Comparison of ENCODE assay signal across 28 mouse cellular contexts in the genomic region with DNA sequence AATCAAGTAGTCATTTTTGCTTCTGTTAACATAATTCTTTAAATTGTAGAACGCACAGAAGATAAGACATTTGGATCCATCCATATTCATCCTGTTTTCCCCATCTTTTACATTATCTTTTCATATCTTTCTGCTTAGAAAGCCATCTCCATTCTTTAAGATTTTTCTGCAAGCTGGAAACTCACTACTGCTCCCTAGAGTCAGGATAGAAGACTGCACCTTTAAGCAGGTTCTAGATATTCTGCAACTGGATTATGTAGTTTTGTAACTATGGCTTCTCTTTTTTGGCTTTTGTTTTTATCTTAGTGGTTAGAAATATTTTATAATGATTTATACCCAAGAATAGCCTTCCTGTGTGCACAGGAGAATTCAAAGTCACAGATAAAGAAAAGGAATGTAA.
DNase-seq lines count a peak whose midpoint lies in the region; ATAC-seq and TF ChIP-seq lines count a peak whose summit lies in the region.
"Had no signal": no experiment of that assay in that cellular context is flagged by ENCODE, and none has a peak within 500 bp of the region (broad histone marks: within the 10 kb centered on the region; RNA-seq: fewer than 3 reads in every experiment).

No protein-coding gene starts in this region.

- no peaks in the 10 kb centered on the region for H3K9me3 ChIP-seq in kidney, postnatal 0 days (replicated peaks; ENCODE audit: low read length)
- no peaks in the 10 kb centered on the region for H3K9me3 ChIP-seq in kidney, embryonic 16.5 days (ENCODE audit: low read length)
- H3K9me3 ChIP-seq: embryonic facial prominence, embryonic 13.5 days; forebrain, embryonic 12.5 days; heart, embryonic 15.5 days; hindbrain, embryonic 15.5 days; intestine, embryonic 15.5 days; limb, embryonic 12.5 days; midbrain, embryonic 15.5 days; neural tube, embryonic 15.5 days had no signal

- no peak overlapping the region for H3K4me2 ChIP-seq in kidney, postnatal 0 days (ENCODE audit: low read length)
- no peak overlapping the region for H3K4me2 ChIP-seq in kidney, embryonic 16.5 days (replicated peaks; ENCODE audit: low read depth, low read length)
- H3K4me2 ChIP-seq: embryonic facial prominence, embryonic 13.5 days; forebrain, embryonic 12.5 days; heart, embryonic 15.5 days; hindbrain, embryonic 15.5 days; intestine, embryonic 15.5 days; limb, embryonic 12.5 days; liver, embryonic 11.5 days; midbrain, embryonic 15.5 days; neural tube, embryonic 15.5 days had no signal

- CTCF ChIA-PET in Patski (lab: Charles Lee) = no interaction called here

- no peak overlapping the region for H3K27ac ChIP-seq in kidney, postnatal 0 days
- no peak overlapping the region for H3K27ac ChIP-seq in kidney, embryonic 16.5 days (ENCODE audit: low read length)
- H3K27ac ChIP-seq: embryonic facial prominence, embryonic 13.5 days; forebrain, embryonic 12.5 days; gastrocnemius, adult 2 months; heart, embryonic 15.5 days; hindbrain, embryonic 15.5 days; intestine, embryonic 15.5 days; limb, embryonic 12.5 days; midbrain, embryonic 15.5 days; neural tube, embryonic 15.5 days had no signal

- POLR2A ChIA-PET in Patski (lab: Charles Lee) = no interaction called here

- in situ Hi-C loops in Patski (cut with MboI; ENCODE audit: low pct_unique_long_range_greater_than_20kb) = no loop called here

- H3K9ac ChIP-seq in kidney, postnatal 0 days (ENCODE audit: low read depth, low read length) = no peak overlapping the region
- no peak overlapping the region for H3K9ac ChIP-seq in kidney, embryonic 16.5 days (replicated peaks; ENCODE audit: low read length)
- H3K9ac ChIP-seq: embryonic facial prominence, embryonic 13.5 days; forebrain, embryonic 12.5 days; heart, embryonic 15.5 days; hindbrain, embryonic 15.5 days; intestine, embryonic 15.5 days; limb, embryonic 12.5 days; liver, postnatal 0 days; midbrain, embryonic 15.5 days; neural tube, embryonic 15.5 days had no signal

- H3K36me3 ChIP-seq in kidney, postnatal 0 days (ENCODE audit: insufficient read depth, low read length) = no peaks in the 10 kb centered on the region
- H3K36me3 ChIP-seq in kidney, embryonic 16.5 days (ENCODE audit: insufficient read depth, low read length) = no peaks in the 10 kb centered on the region
- H3K36me3 ChIP-seq: embryonic facial prominence, embryonic 13.5 days; forebrain, embryonic 12.5 days; heart, embryonic 15.5 days; hindbrain, embryonic 15.5 days; intestine, embryonic 15.5 days; limb, embryonic 12.5 days; midbrain, embryonic 15.5 days; neural tube, embryonic 15.5 days had no signal

- H3K4me1 ChIP-seq in kidney, postnatal 0 days (replicated peaks; ENCODE audit: insufficient read depth, low read length) = no peaks in the 10 kb centered on the region
- no peaks in the 10 kb centered on the region for H3K4me1 ChIP-seq in kidney, embryonic 16.5 days (ENCODE audit: insufficient read depth, low read length)
- no peaks in the 10 kb centered on the region for H3K4me1 ChIP-seq in lung, adult 2 months (ENCODE audit: control insufficient read depth, insufficient read depth, low read length)
- H3K4me1 ChIP-seq: embryonic facial prominence, embryonic 13.5 days; forebrain, embryonic 12.5 days; heart, embryonic 15.5 days; hindbrain, embryonic 15.5 days; intestine, embryonic 15.5 days; limb, embryonic 12.5 days; megakaryocyte, embryonic 14.5 days; midbrain, embryonic 15.5 days; neural tube, embryonic 15.5 days had no signal

- H3K27me3 ChIP-seq in kidney, postnatal 0 days (ENCODE audit: insufficient read depth, low read length) = no peaks in the 10 kb centered on the region
- no peaks in the 10 kb centered on the region for H3K27me3 ChIP-seq in kidney, embryonic 16.5 days (ENCODE audit: insufficient read depth, low read length)
- no peaks in the 10 kb centered on the region for H3K27me3 ChIP-seq in Patski
- H3K27me3 ChIP-seq: embryonic facial prominence, embryonic 13.5 days; forebrain, embryonic 12.5 days; heart, embryonic 15.5 days; hindbrain, embryonic 15.5 days; intestine, embryonic 15.5 days; limb, embryonic 12.5 days; megakaryocyte, embryonic 14.5 days; midbrain, embryonic 15.5 days; neural tube, embryonic 15.5 days had no signal

- peak; percentile 4 for DNase-seq in kidney, postnatal 0 days (ENCODE audit: low spot score)
- DNase-seq in retina, embryonic 14.5 days (ENCODE audit: low spot score) = peak; percentile 3
- DNase-seq in retina, postnatal 1 day = no peak
- DNase-seq in Patski (ENCODE audit: low read depth, low spot score) = no peak
- no peak for DNase-seq in lung, adult 2 months
- DNase-seq in natural killer cell, adult 2 months (ENCODE audit: low spot score in 2 of 2) = no peak
- DNase-seq: adrenal gland, postnatal 10 days; cerebellum, adult 18-20 months; cerebellum, postnatal 36 days; embryo, embryonic 11 days; gastrocnemius, adult 2 months; heart, postnatal 4 days; kidney, postnatal 4 days; liver, postnatal 0 days; spleen, adult 18-20 months; thymus, postnatal 14 days had no signal

- no peak for ATAC-seq in kidney, postnatal 0 days (replicated peaks; ENCODE audit: low FRiP score, low read depth)
- ATAC-seq in kidney, embryonic 16.5 days (ENCODE audit: low FRiP score, low TSS enrichment) = no peak
- no peak for ATAC-seq in Patski
- ATAC-seq: intestine, embryonic 15.5 days; liver, postnatal 0 days; midbrain, embryonic 15.5 days had no signal

- no peak for TF ChIP-seq POLR2A in lung, adult 2 months (IDR thresholded peaks at IDR 0.05; ENCODE audit: borderline replicate concordance, extremely low read depth, low read depth, low read length)

- WGBS in kidney, postnatal 0 days = 84% methylated on average over 1 of the region's 1 CpGs
- 73% methylated on average over 1 of the region's 1 CpGs for WGBS in kidney, embryonic 16.5 days
- 80% methylated on average over 1 of the region's 1 CpGs for WGBS in lung, adult 2 months

- peak; percentile 35; the same call in 1 of the 2 replicates for TF ChIP-seq CTCF in kidney, postnatal 0 days (IDR thresholded peaks at IDR 0.05; ENCODE audit: low read depth)
- peak; percentile 7 for TF ChIP-seq CTCF in Patski (IDR thresholded peaks at IDR 0.05)
- TF ChIP-seq CTCF in lung, adult 2 months (IDR thresholded peaks at IDR 0.05; ENCODE audit: insufficient read depth, low read length) = no peak

- no peak overlapping the region for H3K4me3 ChIP-seq in kidney, postnatal 0 days (replicated peaks; ENCODE audit: low read depth, low read length)
- H3K4me3 ChIP-seq in kidney, embryonic 16.5 days (ENCODE audit: low read length) = no peak overlapping the region
- no peak overlapping the region for H3K4me3 ChIP-seq in lung, adult 2 months (replicated peaks; ENCODE audit: extremely low read depth, low read depth, low read length)
- H3K4me3 ChIP-seq: embryonic facial prominence, embryonic 13.5 days; erythroblast, embryonic 14.5 days; forebrain, embryonic 12.5 days; gastrocnemius, adult 2 months; heart, embryonic 15.5 days; hindbrain, embryonic 15.5 days; intestine, embryonic 15.5 days; limb, embryonic 12.5 days; megakaryocyte, embryonic 14.5 days; midbrain, embryonic 15.5 days; neural tube, embryonic 15.5 days had no signal

Comparison
In these comparisons a context has a peak if more than half of its experiments do, and no peak if none do; other contexts are left out.
1. DNase-seq: peak in kidney, postnatal 0 days (single experiment) and retina, embryonic 14.5 days (single experiment); none in retina, postnatal 1 day (single experiment), Patski (single experiment), lung, adult 2 months (single experiment) and natural killer cell, adult 2 months (0 of 2).